Mouse (Mus musculus): Measurements from ENCODE around the gene Myt1. TPM values are rescaled to one million over a fixed set of nuclear protein-coding genes. Genes with fewer than 3 reads are reported as not detected.

The Myt1 gene
- total RNA-seq (2012; rRNA removed) (not detected in 2 replicates), polyA plus RNA-seq (2012; ENCODE audit: insufficient read depth in 1 of 2, insufficient read length in 2 of 2, low read depth in 1 of 2, low replicate concordance in 2 of 2, missing spikeins in 1 of 2) (not detected)

DNA sequence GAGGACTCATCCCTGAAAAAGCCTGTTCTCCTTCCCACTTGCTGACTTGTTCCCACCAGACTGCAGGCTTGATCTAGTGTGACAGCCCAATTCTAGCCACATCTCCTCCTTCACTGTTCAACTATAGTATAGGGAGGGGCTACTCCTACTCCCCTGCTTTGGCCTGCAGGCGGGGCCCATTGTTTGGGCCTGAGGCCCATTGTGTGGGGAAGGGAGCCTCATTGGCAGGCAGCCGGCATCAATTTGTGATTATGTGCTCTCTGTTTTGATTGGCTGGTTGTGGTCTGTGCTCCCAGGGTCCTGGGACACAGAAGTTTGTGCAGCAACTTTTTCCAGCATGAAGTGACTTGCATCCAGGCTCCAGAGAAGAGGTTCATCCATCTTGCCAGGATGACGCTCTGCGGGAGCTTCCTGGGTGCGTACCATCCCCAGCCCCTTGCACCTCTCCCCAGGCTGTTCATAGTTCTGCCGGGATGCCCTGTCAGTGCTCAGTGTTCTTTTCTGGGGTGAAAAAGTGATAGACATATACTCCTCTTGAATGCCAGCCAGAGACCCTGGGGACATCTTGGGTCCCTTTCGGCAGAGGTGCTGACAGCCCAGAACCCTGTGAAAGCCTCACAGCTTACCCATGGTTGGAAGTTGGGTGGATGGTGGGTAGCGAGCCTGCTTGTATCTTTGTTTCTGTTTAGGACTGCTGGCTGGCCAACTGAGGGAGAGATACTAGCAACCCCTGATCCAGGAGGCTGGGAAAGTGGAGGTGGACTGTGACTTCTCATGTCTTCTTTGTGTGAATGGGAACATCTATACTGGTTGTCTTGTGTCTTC, at the start of gene Myt1:
TSS of gene Myt1 (plus strand) at position 327 of the 825 bp plus-strand sequence.
- H3K9ac ChIP-seq (ENCODE audit: control insufficient read depth, low read depth, low read length, poor library complexity, severe bottlenecking), result no peak within 1 kb of the TSS
- TF ChIP-seq ETS1 (IDR thresholded peaks at IDR 0.05; ENCODE audit: low read depth, low read length) (no peak), ELF1 (IDR thresholded peaks at IDR 0.05; ENCODE audit: low read depth, low read length) (no peak), TCF12 (IDR thresholded peaks at IDR 0.05; ENCODE audit: low read depth, low read length) (no peak), CHD1 (IDR thresholded peaks at IDR 0.05; ENCODE audit: low read depth, low read length) (no peak), NELFE (IDR thresholded peaks at IDR 0.05; ENCODE audit: low read depth, low read length) (no peak), MYB (IDR thresholded peaks at IDR 0.05; ENCODE audit: low read depth, low read length) (no peak), ZNF384 (IDR thresholded peaks at IDR 0.05; ENCODE audit: low read depth, low read length) (no peak), HCFC1 (IDR thresholded peaks at IDR 0.05; ENCODE audit: low read depth, low read length) (no peak), MYC (IDR thresholded peaks at IDR 0.05; ENCODE audit: low read depth, low read length) (no peak), KAT2A (conservative IDR thresholded peaks at IDR 0.05; ENCODE audit: low read depth, low read length) (no peak)
- DNase-seq (ENCODE audit: low read depth, low spot score), result no peak
- H3K27me3 ChIP-seq (ENCODE audit: control insufficient read depth in 1 of 2, insufficient read depth in 2 of 2, low read length in 2 of 2), result peaks cover 0 to 1% of the 10 kb centered on the region in 2 experiments; a peak in 2 of 4 replicates
- H3K79me2 ChIP-seq (ENCODE audit: control insufficient read depth, insufficient read depth, low read length, poor library complexity), result no peaks in the 10 kb centered on the region
- H3K4me1 ChIP-seq (ENCODE audit: control insufficient read depth in 1 of 2, insufficient read depth in 2 of 2, low read length in 2 of 2), result no peaks in the 10 kb centered on the region
- H3K27ac ChIP-seq (ENCODE audit: control insufficient read depth, low read depth, low read length), result no peak within 1 kb of the TSS
- no peaks in the 10 kb centered on the region for H3K9me3 ChIP-seq (replicated peaks; ENCODE audit: insufficient read depth, low read length)
- no peaks in the 10 kb centered on the region for H3K36me3 ChIP-seq (ENCODE audit: control insufficient read depth in 1 of 2, insufficient read depth in 2 of 2, low read length in 2 of 2)
- H3K4me3 ChIP-seq (ENCODE audit: control insufficient read depth in 1 of 2, insufficient read depth in 1 of 2, low read depth in 2 of 2, low read length in 2 of 2), result no peak within 1 kb of the TSS

DNA sequence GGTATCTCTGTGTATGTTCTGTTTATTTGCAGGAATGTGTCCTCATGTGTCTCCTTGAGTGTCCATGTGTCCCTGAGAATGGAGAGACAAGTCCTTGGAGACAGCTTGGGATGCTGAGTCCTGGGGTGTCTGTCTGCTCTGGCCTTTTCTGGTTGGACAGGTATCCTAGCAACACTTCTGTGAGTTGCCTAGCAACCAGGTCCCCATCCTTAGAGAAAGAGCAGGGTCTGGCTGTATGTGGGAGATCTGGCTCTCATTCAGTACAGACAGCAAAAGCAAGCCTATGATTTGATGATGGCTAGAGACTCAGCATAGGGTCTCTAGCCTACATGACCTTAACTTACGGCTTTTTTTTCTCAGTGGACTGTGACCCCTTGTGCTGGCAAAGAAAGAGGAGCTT, 49.4 kb upstream of the Myt1 start:
- Histone ChIP-seq H3K4me3 (ENCODE audit: control insufficient read depth in 1 of 2, insufficient read depth in 1 of 2, low read depth in 2 of 2, low read length in 2 of 2) (no peak overlapping the region), H3K27me3 (ENCODE audit: control insufficient read depth in 1 of 2, insufficient read depth in 2 of 2, low read length in 2 of 2) (no peaks in the 10 kb centered on the region), H3K4me1 (ENCODE audit: control insufficient read depth in 1 of 2, insufficient read depth in 2 of 2, low read length in 2 of 2) (peaks cover 2 to 10% of the 10 kb centered on the region in 2 experiments; a peak in 2 of 4 replicates), H3K36me3 (ENCODE audit: control insufficient read depth in 1 of 2, insufficient read depth in 2 of 2, low read length in 2 of 2) (0 out of 4 replicates have a peak, but pooled peaks cover 0 to 2% of the 10 kb centered on the region in 2 experiments), H3K27ac (ENCODE audit: control insufficient read depth, low read depth, low read length) (no peak overlapping the region), H3K9me3 (replicated peaks; ENCODE audit: insufficient read depth, low read length) (no peaks in the 10 kb centered on the region), H3K79me2 (ENCODE audit: control insufficient read depth, insufficient read depth, low read length, poor library complexity) (no peaks in the 10 kb centered on the region), H3K9ac (ENCODE audit: control insufficient read depth, low read depth, low read length, poor library complexity, severe bottlenecking) (no peak overlapping the region)
- no peak for DNase-seq (ENCODE audit: low read depth, low spot score)
- TF ChIP-seq ZKSCAN1 (IDR thresholded peaks at IDR 0.05; ENCODE audit: low read depth, low read length) (no peak), GATA1 (IDR thresholded peaks at IDR 0.05; ENCODE audit: low read depth, low read length) (no peak), ZMIZ1 (IDR thresholded peaks at IDR 0.05; ENCODE audit: low read depth, low read length) (no peak), POLR2AphosphoS5 (IDR thresholded peaks at IDR 0.05; ENCODE audit: borderline replicate concordance, low read depth, low read length) (no peak), MYB (IDR thresholded peaks at IDR 0.05; ENCODE audit: low read depth, low read length) (no peak), TBP (IDR thresholded peaks at IDR 0.05; ENCODE audit: low read depth, low read length) (no peak)
